Mouse (Mus musculus) NIH3T3 (cell line): Measurements from ENCODE around the gene Mcemp1.

Experiments
- DNase-seq: peaks from one replicate; pipeline ENCODE4 v3.0.0-alpha.2; 2012; ENCODE audit warnings: low read depth

Mcemp1 gene

DNA sequence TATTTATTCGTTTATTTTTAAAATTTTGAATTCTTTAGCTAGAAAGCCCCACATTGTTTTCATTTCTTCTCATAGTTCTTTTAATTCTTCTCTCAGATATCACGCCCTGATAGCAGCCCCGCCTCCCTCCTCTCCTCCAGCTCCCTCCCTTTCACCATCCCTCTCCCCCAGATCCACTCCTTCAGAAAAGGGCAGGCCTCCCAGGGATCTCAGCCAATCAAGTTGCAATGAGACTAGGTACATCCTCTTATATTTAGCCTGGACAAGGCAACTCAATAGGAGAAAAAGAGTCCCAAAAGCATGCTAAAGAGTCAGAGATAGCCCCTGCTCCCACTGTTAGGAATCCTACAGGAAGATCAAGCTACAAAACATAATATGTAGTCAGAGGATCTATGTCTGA lies 9.1 kb downstream of the Mcemp1 start:
- DNase-seq: peak; percentile 50

DNA sequence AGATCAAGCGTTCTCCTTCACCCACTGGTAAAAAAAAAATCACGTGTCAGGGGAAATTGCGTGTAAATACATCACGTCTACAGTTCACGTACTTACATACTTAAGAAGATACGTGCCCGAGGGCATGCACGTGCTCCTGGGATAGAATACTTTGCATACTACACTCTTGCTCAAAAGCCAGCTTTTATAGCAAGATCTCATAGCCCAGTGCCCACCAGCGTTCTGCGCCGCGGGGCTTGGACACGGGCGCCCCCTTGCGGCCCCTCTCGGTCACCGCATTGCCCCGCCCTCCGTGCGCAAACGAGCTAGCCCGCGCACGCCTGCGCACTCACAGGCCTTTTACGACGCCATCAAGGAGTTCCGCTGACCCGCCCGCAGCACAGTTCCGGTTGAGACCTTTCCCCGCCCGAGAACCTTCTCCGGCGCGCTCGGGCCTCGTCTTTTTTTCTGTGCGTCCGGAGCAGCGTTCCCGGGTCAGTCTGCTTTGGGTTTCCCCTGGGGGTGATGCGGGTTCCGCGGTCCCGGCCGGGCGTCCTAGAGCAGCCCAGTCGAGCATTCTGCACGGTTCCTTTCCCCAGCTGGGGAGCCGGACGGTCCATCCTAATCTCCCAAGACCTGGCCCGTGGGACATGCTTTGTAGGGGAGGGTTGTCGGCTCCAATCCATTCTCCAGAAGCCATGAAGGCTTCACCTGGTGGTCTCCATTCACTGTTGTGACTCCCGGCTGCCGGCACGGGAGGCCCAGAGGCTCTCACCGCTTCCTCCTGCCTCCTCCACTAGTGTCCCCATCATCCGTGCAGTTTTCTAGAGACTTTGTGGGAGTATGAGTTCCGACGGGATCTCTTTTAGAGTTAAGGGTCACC lies 10.8 kb downstream of the Mcemp1 start, which contains the start of gene Trappc5:
Gene Trappc5, plus strand, starts transcription at position 169 of the 862 bp plus-strand sequence.
- DNase-seq: peak; percentile 98

DNA sequence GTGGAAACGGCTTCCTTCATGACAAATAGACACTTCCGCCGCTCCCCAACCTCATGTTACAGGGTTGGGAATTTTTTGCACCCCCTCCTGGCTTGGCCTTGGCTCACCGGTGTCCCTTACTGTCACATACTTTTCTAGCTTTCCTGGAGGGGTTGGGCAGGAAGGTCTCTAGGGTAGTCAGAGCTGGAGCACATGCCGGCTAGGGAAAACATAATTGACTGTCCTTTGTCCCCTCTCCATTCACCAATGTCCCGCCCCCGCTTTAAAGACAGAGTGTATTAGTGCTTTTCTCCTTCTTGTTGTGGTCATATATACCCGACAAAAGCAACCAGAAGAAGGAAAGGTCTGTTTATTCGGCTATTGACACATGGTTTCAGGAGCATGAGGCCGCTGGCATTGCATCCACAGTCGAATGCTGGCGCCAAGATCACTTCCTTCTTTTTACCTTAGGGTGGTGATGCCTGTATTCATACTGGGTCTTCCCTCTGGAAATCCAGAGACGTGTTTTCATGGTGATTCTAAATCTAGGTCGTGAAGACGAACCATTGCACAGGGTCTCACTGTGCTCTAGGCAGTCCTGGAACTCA lies 11.5 kb downstream of the Mcemp1 start:
- no peak for DNase-seq

DNA sequence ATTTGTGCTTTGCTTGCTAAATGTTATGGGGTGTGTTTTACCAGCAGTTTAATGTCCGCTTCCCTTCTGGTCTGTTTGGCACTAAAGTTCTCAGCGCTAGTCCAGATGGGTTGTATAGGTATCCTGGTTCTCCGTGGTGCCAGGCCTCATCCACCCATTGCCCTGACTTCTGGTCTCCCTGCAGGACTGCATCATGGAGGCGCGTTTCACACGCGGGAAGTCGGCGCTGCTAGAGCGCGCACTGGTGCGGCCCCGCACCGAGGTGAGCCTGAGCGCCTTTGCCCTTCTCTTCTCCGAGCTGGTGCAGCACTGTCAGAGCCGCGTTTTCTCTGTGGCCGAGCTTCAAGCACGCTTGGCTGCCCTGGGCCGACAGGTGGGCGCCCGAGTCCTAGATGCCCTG lies 13.3 kb downstream of the Mcemp1 start:
- no peak for DNase-seq

DNA sequence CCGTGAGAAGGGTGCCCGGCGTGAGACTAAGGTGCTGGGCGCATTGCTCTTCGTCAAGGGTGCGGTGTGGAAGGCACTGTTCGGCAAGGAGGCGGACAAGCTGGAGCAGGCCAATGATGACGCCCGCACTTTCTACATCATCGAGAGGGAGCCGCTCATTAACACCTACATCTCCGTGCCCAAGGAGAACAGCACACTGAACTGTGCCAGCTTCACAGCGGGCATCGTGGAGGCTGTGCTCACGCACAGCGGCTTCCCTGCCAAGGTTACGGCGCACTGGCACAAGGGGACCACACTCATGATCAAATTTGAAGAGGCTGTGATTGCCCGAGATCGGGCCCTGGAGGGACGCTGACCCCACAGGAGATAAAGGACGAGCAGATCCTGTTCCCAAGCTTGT lies 13.7 kb downstream of the Mcemp1 start:
- DNase-seq: no peak

DNA sequence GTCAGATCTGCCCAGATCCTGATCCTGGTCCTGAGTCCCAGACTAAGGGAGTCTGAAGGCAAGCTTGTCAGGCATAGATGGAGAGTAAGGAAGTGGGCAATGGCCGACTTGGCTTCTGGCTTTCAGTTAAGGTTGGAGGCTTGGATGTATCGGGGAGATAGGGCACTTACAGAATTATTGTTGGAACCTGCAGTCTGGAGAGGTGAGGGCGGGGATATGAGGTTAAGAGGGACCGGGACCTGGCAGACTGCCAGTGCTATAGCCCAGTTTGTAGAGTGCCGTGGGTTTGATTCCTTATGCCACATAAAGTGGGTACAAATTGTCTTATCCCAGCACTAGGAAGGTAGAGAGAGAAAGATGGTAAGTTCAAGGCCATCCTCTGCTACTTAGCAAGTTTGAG lies 14.1 kb downstream of the Mcemp1 start:
- no peak for DNase-seq

DNA sequence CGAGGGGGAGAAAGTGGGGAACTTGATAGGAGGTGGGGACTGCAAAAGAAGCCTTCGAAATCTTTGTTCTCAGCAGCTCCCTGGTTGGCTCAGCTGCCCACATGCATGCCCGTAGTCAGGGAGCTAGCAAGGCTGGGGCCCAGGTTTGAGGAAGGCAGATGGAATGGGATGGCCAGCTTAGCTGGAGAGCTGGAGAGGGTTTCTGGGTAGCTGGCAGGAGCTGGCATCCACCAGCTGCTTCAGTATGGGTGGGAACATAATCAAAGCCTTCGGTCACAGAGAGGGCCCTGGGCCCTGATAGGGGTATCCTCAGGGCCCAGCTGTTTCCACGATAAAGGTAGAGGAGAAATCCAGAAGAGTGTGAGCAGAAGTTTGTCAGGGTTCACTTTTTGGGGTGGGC lies 16.9 kb downstream of the Mcemp1 start:
- DNase-seq: no peak

DNA sequence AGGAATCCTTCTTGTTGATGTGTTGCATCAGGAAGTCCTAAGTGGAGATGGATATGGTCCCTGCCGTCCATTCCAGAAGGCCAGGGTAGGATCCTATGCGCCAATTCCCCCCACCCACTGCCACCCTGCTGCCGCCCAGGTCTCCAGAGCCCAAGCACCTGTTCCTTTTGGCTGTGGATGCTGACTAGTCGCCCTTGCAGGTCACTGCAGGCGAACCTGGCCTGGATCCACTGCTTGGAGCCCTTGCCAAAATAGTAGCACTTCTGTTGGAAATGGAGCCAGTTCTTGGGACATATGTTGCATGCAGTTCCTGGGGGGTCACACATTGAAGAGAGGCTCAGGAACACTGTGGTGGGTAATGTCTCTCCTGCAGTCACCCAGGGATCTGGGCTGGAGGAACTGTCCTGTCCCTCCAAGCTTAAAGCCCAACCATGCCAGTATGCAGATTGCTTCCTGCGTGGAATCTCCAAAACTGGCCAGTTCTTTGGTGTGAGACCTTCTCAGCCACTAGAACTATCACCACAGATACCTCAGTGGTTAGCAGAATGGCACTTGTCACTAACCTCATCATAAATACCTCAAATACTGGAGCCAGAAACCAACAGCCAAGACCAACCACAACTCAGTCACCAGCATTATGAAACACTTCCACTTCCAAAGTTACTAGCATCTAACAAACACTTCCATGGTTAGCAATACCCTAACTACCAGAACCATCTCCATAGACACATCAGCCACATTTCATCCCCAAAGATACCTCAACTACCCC lies 18.0 kb downstream of the Mcemp1 start:
- no peak for DNase-seq

DNA sequence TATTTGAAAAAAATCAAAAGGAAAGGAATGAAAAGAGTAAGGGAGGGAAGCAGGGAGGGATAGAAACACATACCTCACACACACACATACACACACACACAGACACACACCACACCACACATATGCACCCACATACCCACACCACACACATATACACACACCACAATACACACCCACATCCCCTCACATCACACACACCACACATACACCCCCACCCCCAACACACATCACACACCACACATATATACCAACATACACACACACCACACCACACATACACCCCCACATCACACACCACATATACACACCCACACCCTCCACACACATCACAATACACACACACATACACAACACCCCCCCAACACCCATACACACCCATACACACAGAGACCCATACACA lies 19.0 kb downstream of the Mcemp1 start:
- DNase-seq: no peak

DNA sequence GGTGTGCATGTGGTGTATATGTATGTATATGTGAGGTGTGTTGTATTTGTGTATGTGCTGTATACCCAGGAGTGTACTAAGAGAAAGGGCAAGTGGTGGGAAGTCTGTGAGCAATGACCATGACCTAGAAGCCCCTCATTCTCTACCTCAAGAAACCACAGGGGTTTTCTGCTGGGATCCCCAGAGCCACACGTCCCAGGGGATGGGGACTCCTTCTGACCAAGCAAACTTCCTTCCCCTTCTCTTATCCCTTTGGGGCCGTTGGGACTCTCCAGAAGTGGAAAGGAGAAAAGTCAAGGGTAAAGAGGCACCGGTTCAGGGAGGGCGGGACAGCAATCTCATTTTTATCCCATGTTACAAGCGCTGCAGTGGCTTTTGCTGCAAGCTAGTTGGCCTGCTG lies 19.9 kb downstream of the Mcemp1 start:
- no peak for DNase-seq

DNA sequence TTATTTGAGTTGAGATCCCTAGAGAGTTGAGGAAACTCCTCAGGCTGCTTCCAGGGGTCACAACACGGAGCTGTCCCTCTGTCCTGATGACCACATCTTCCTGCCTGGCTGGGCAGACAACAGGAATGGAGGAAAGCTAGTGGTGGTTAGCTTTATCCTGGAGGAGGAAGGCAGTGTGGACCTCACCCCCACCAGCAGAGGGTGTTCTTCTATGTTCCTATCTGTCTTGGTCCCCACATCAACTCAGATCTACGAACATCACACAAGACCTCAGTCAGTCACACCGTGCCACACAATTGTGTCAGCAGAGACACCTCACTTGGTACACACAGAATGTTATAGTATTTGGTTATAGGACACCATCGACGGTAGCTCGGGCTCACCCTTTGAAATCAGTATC lies 22.0 kb downstream of the Mcemp1 start:
- DNase-seq: no peak

DNA sequence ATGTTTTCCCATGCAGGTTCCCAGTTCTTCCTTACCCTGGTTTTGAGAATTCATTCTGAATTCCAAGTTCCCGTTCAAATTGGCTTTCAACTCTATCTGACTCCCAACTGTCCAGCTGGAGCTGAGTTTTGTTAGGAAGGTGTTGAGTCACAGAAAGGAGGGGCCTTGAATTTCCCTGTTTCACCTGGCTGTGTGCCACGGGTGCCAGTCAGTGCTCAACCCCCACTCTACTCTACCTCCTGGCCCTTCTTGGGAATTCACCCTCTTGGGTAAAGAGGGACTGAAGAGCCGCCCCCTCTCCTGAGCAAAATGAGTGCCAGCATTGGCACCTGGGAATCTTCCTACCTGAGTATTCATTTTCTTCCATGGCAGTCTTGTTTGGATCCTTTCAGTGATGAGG lies 25.2 kb downstream of the Mcemp1 start:
- DNase-seq: peak; percentile 43

DNA sequence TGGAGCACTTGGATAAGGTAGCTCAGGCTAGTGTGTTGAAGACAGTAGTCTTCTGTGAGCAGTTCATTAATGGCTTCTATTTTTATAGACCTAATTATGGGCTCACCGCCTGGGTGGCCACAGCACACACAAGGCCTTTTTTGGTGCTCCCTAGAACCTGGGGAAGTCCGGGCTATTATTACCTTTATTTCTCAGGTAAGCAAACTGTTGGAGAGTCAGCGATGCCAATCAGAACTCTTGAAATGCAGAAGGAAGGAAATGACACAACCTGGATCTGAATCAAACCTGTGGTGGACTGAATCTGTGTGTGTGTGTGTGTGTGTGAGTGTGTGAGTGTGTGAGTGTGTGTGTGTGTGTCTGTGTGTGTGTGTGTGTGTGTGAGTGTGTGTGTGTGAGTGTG lies 28.6 kb downstream of the Mcemp1 start, which contains the start of gene Fcer2a:
Gene Fcer2a, minus strand, starts transcription at position 55 of the 400 bp plus-strand sequence.
- no peak for DNase-seq

DNA sequence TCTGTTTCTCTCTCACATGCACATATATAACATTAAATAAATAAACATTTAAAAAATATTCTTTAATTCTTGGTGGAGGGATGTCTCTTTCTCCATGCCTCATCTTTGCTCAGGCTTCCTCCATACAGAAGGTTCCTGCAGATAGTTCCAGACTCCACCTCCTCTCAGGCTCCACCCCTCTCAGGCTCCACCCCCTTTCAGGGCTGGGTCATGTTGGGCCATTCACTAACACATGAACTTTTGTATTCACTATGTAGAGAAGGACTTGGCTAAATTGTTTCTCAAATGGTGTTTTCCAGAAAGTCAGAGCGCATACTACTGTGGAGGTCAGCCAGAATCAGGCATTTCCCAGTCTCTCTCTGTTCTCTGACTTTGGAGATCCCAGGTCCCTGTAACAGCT lies 35.9 kb downstream of the Mcemp1 start:
- DNase-seq: no peak

DNA sequence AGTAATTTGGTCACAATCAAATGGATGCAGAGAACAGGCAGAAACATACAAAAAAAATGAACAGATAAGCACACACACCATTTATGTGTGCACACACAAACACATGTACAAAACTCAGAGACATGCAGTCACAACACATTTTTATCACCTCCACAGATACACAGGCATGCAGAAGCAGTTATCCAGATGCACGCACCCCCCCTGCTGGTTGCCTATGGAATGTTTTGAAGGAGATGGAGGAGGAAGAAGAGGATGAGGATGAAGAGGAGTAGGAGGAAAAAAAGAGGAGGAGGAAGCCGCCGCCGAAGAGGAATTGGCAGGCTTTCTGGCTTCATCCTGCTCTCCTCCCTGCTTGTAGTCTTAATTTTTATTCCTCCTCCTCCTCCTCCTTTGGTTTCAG lies 40.2 kb downstream of the Mcemp1 start:
- peak; percentile 44 for DNase-seq

DNA sequence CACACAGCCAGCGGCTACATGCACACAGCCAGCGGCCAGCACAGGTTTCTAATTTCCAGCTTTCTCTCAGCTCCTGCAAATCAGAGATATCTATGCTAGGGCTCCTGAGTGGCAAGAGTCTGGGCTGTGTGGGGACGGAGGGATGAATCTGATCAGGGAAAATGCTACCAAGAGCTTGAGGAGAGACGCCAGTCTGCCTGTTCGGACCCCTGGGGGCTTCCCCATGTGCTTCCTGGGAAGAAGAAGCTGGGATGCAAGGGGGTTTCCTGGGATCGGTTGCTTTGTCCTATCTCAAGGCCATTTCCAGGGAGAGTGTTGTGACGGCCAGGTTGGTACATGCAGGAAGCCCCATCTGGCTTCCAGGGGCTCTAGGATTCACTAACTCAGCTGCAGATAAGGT lies 42.1 kb downstream of the Mcemp1 start:
- no peak for DNase-seq

DNA sequence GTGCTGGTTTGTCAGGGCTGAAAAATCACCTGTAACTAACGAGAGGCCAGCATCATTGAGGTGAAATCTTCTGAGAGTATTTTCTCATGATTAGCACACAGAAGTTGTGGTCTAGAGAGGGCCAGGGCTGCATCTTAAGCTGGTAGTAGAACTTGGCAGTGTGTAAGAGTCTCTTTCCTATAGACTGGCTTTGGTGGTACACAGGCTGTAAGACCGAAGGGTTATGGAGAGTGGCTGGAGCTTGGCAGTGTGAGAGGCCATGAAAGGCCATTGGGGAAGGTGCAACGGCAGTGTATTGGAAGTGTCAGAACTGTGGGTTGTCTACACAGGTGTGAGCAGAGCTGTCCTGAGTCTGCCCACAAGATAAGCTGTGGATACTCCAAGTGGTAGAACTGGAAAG lies 44.8 kb downstream of the Mcemp1 start:
- no peak for DNase-seq

DNA sequence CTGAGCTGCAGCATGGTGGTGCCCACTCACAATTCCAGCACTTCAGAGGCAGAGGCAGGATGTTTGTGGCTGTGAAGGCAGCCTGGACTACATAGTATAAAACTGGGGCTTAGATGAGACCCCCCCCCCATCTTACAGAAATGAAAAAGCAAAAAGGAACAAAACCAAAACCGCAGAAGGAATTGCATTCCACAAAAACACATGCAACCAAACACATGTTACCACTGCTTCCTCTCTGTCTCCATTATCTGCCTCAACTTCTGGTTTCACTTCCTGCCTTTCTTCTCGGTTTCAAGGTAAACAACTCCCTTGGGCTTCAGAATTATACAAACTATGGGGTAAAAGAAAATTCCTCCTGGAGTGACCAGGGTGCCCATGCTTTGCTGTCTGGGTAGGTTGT lies 46.1 kb downstream of the Mcemp1 start:
- no peak for DNase-seq

DNA sequence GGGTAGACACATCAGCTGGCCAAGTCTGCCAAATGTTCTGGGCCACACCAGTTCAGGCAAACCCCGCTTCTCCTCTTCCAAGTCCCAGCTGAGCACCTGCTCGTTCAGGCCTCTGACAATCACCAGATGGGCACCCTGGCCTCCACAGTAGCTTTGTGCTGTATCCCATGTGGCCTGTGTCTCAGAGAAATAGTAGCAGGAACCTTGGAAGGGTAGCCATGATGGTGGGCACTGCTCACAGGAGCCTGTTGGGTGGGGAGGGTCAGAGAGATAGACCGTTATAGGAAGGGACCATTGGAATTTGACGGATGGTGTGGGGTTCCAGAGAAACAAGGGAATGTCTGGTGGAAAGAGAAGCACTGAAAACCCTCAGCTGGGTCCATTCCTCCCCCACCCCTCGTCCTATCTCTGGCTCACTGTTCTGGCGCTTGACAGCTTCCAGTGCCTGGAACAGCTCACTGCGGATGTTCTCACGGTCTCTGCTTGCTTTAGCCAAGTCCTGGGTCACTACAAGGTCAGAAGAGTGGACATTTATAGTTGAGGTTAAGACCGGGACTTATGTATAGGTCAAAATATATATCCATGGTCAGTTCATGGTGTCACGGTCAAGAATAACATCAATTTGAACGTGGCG lies 51.9 kb downstream of the Mcemp1 start:
- DNase-seq: no peak

DNA sequence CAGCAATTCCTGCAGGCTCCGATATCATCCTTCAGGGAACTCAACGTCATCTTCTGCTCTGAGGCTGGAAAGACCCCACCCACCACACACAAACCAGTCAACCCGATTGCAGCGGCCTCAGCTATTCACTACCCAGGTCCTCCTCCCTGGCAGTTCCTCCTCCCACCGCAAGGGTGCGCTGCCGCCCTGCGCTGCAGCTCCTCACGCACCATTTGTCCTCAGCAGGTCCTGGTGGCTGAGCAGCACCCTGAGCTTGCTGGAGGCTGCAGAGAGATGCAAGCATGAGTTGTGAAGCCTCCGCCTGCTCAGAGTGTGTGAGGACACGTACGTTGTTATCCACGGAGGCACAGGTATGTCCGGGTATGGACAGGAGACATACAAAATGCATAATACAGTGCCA lies 53.0 kb downstream of the Mcemp1 start:
- peak; percentile 72 for DNase-seq
